Mouse (Mus musculus) MN1 (cell line): Measurements from ENCODE around the gene Cxxc4.

Experiments used
- DNase-seq: peaks from one replicate; pipeline ENCODE4 v3.0.0-alpha.2; 2016; ENCODE audit warnings: low spot score

Gene Cxxc4

GRCm38 (mm10) chr3:134243850-134244247, 7.6 kb downstream of the Cxxc4 start:
- no peak for DNase-seq

- DNase-seq, result no peak
These were observed 17.9 kb downstream of the Cxxc4 start for GRCm38 (mm10) chr3:134254221-134254620.

GRCm38 (mm10) chr3:134258715-134259114, 22.4 kb downstream of the Cxxc4 start:
- DNase-seq, result no peak

GRCm38 (mm10) chr3:134259300-134259699, 23.0 kb downstream of the Cxxc4 start:
- DNase-seq, result no peak

GRCm38 (mm10) chr3:134279655-134280054, 43.4 kb downstream of the Cxxc4 start:
- no peak for DNase-seq

GRCm38 (mm10) chr3:134281527-134282370, 45.5 kb downstream of the Cxxc4 start:
- no peak for DNase-seq

GRCm38 (mm10) chr3:134295217-134295616, 58.9 kb downstream of the Cxxc4 start:
- no peak for DNase-seq

- DNase-seq, result peak; percentile 20
These were observed 66.6 kb downstream of the Cxxc4 start for GRCm38 (mm10) chr3:134302681-134303491.

GRCm38 (mm10) chr3:134303492-134303808, 67.2 kb downstream of the Cxxc4 start:
- no peak for DNase-seq

- DNase-seq, result no peak
These were observed 70.2 kb downstream of the Cxxc4 start for GRCm38 (mm10) chr3:134306507-134306906.

GRCm38 (mm10) chr3:134307801-134308200, 71.5 kb downstream of the Cxxc4 start:
- DNase-seq, result no peak
